Mouse (Mus musculus) kidney, embryonic 15.5 days (tissue): ENCODE results near the gene C1ql2. TPM values are rescaled to one million over a fixed set of nuclear protein-coding genes. Genes with fewer than 3 reads are reported as not detected.

ENCODE experiments used
- polyA plus RNA-seq: library from polyadenylated mRNA; unstranded; fragments of >200 nt; fragmentation: Nextera tagmentation; extraction: Ambion mirVana; gene quantifications from 2 replicates; pipeline ENCODE4 v1.2.1, GENCODE M21; 2015

C1ql2 gene
- polyA plus RNA-seq, 1 experiment from 2014 or later, result not detected

Other genes with a start within 250 kb of the C1ql2 start
- gene Dbi, start 219.5 kb upstream of the C1ql2 start, polyA plus RNA-seq, result 696 and 764 TPM in 2 replicates
- 19.7 and 22.1 TPM in 2 replicates for gene 3110009E18Rik, start 219.4 kb upstream of the C1ql2 start, polyA plus RNA-seq
- gene Steap3, start 67.9 kb upstream of the C1ql2 start, polyA plus RNA-seq, result 3.0 and 3.4 TPM in 2 replicates
- gene Marco, start 164.4 kb downstream of the C1ql2 start, polyA plus RNA-seq, result 0.41 and 0.90 TPM in 2 replicates